Mouse (Mus musculus): ENCODE data around the gene Olfr186.
"Not testable (repeated sequence)": the region's sequence is repeated elsewhere in the genome, so short reads cannot be mapped to it uniquely, and the experiment has no call there.

The Olfr186 gene

DNA sequence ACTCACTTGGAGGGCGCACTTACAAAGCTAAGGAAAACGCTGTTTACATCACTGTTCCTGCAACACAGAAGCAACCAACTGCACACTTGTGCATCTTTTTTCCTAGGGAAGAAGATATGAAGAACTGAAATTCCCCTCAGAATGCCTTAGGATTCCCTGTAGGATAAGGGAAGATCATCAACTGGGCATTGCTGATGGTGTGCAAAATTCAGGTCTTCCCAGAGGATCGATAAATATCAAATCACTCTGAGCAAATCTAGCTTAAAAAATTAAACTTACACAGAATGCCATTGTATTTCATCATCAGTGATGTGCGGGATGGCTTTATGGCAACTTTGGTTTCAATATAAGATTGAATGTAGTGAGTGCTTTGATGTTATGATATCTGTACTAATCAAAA is at the start of gene Olfr186:
Olfr186 (minus strand) TSS at position 101 of the 400 bp plus-strand sequence.
- DNase-seq: no peak

DNA sequence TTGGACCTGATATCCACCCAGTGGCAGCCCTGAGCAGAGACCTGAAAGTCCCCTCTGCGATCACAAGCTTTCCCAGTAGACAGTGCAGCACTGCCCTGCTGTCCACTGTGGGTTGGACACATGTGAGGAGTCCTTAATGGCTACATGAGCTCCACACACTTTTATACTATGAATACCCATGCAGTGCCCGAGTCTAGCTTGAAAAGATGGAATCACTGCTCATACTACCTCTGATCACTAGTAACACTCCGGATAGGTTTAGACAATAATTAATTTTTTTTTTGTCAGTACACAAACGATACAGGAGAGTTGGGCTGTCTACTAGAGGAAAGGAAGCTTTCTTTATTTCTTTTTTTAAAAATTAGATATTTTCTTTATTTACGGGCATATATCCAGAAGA is 47.8 kb upstream of the Olfr186 start, which contains the start of gene Olfr190:
Olfr190 (minus strand) TSS at position 101 of the 400 bp plus-strand sequence.
- no peak for DNase-seq

DNA sequence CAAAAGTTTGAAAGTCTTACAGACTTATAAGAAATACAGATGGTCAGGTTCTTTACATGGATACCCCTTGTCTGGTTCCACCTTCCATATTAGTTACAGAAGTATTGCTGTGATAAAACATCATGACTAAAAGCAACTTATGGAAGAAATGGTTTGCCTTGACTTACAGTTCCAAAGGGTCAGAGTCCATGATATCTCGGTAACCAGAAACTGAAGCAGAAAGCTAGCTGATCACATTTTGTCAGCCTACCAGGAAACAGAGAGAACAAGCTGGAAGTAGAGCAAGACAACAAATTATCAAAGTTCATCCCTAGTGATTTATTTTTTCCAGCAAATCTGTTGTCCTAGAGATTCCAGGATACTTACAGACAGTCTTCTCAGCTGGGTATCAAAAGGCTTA is 43.4 kb upstream of the Olfr186 start:
- DNase-seq: no peak

DNA sequence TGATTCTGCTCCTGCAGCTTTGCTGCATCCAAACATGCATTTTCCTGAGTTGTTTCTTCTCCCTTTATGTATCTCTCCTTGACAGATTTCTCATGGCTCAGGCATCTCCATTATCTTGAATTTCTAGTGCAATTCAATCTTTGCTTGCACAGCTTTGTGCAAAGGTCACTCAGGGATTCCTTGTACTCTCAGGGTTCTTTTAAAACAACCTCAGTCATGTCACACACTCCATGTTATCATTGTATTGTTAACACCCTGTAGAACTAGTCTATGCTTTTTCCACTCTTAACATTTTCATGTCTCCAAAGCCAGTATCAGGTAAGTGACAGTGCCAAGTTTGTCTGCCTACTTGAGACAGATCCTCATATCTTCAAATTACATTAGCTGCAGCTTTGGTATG is 41.7 kb upstream of the Olfr186 start:
- no peak for DNase-seq

DNA sequence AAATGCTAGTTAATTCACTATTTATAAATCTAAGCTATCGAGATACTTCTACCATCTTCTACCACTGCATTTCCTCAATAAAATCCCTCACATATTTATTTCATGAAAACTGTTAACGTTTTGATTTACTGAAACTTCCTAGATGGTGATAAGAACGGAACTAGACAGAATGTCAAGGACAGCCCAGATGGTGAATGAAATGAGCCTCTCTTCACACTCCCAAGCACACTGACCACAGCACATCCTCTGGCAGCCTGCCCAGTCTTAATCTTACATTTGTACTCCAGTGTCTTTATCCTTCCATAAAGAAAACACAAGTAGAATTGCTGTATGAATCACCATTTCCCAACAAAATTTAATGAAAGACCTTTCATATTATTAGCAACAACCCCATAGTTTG is 32.3 kb upstream of the Olfr186 start:
- not testable (repeated sequence) for DNase-seq

DNA sequence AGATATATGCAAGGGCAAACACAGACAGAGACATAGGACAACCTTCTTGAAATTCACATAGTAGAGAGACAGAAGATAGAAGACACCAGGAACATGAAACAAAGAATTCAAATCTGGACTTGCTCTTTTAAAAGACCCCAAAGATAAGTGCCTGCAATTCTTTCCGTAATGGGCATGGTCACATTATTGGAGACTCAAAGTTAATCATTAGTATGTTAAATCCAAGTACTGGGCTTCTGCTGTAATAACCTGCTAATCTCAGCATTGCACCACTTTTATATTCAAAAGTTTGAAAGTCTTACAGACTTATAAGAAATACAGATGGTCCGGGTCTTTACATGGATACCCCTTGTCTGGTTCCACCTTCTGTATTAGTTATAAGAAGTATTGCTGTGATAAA is 19.2 kb upstream of the Olfr186 start:
- DNase-seq: not testable (repeated sequence)

DNA sequence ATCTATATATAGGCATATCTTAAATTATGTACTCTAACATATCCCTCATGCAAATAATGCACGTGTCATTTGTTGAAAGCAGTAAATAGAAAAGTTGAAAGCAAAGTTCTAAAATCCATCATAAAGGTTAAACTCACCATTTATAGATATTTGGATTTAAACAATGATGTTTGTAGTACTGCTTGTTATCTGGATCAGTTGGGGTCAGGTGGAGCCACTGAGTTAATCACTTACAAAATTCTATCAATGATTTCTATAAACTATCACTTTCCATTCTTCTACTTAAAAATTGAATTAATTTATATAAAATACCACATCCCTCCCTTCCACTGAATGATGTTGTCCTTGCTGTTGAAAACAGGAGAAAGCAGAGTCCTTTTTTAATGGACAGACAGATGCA is 18.8 kb upstream of the Olfr186 start:
- DNase-seq: no peak

DNA sequence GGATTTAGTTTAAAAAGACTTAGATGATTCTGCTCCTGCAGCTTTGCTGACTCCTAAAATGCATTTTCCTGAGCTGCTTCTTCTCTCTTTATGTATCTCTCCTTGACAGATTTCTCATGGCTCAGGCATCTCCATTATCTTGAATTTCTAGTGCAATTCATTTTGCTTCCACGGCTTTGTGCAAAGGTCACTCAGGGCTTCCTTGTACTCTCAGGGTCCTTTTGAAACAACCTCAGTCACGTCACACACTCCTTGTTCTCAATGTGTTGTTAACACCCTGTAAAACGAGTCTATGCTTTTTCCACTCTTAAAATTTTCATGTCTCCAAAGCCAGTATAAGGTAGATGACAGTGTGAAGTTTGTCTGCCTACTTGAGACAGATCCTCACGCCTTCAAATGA is 17.5 kb upstream of the Olfr186 start:
- no peak for DNase-seq

DNA sequence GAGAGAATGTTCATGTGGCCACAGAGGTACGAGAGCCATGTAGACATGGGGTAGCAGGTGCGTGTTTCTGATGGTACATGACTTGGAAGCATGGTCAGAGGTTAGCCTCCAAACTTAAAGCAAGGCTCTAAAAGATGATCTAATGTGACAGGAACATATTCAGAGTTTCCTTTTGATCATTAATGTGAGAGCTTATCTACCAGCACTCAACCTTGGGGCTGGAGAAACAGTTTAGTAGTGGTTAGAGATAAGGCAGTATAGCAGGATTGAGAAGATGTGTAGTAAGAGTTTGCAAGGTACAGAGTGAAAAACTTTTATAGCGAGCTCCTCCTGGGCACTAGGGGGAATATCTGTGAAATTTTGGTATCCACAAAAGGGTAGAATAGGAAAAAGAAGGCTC is 15.7 kb upstream of the Olfr186 start:
- DNase-seq: no peak

DNA sequence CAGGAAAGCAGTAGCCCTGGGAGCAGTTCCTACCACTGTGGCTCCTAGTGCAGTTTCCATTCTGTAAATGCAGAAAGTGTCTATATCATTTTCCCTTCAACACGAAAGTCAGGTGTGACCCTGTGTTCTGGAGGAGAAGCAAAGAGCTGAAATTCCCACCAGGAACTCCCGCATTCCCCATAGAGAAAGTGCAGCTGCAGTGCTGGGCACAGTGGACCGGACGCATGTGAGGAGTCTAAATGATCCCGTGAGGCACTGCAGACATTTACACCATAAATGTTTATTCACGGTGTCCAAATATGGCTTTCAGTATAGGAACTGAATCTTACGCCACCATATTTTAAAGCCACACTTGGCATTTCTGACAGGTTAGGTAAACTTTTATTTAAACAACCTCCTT is 9.6 kb upstream of the Olfr186 start, which contains the start of gene Olfr187:
Olfr187 (minus strand) TSS at position 58 of the 400 bp plus-strand sequence.
- no peak for DNase-seq

DNA sequence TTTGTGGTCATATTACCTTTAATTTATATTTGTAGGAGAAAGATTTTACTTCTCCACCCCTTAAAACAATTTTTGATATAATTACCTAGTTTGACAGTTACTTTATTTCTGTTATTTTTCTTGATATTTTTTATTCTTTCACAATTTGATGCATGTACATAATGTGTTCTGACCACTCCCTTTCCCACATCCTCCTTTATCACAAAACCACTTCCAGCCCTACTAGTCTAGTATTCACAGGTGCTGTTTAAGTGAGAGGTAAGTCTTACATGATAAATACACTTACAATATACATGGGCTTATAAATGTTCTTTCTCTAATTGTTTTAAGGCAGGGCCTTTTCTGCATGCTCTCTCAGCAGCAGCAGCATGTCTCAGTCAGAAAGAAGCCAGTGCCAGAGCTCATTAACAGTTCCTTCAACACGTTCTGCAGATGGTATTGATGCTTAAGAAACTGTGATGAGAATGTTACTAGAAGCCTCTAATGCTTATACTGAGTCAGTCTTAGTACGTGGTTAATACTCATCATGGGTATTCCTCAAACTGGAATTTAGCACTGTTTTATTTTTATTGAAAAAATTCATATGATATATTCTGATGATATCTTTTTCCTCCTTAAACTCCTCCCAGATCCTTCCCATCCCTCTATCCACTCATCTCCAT is 16.6 kb downstream of the Olfr186 start:
- no peak for DNase-seq

DNA sequence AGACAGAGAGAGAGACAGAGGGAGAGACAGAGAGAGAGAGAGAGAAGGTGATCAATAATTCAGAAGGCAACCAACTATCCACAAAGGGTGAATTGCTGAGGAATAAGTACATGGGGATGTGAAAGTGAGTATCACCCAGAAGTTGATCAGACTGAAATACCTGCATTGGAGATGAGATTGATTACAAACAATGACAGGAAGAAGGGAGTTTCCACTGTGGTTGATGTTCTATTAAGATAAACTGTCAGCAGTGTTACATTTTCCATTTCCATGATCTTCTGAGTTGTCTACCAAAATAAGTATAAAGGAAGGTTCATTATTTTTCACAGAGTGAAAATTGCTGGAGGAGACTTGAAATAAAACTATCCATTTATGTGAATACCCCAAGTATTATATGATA is 22.9 kb downstream of the Olfr186 start:
- no peak for DNase-seq

DNA sequence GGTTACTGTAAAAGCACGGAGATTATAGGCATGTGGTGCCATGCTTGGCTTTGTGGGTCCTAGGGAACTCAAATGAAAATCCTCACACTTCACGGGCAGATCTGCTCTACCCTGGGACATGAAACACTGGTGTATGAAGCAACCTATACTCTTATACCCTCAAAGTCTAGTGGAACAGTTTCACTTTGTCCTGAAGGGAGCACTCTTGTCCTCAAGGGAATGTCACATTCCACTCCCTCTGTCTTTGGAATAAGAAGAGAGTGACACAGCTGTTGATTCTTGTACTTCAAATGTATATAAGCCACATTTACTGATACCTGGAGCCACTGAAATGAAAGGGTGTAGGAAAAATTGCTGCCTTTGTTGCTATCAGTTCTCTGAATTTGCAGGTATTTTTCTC is 35.0 kb downstream of the Olfr186 start, which contains the start of gene Olfr183:
Olfr183 (plus strand) TSS at position 301 of the 400 bp plus-strand sequence.
- DNase-seq: no peak
